Mouse (Mus musculus) ZHBTc4 (cell line): ENCODE measurements around the gene Golim4.
"Not testable (repeated sequence)": the region's sequence is repeated elsewhere in the genome, so short reads cannot be mapped to it uniquely, and the experiment has no call there.

ENCODE experiments used
- DNase-seq: peaks from one replicate; pipeline ENCODE4 v3.0.0-alpha.2; 2011; ENCODE audit warnings: low read depth, low spot score

Golim4 gene

GRCm38 (mm10) chr3:75956551-75957302 is at the start of gene Golim4:
Gene Golim4 (minus strand): TSS chr3:75956949.
- DNase-seq: peak; percentile 91

DNA sequence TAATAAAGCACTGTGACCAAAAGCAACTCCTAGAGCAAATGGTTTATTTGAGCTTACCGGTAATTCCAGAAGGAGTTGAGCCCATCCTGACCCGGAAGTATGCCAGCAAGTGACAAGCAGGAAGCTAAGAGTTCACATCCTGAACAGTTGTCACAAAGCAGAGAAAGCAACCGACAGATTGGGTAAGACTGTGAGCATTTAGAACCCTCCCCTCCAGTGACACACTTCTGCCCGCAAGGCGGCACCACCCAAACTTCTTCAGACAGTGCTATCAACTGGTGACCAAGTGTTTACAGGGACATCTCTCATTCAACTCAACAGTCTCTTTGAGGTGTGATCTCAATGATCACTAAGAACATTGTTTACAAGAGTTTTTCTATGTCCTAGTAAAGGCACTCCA is 48.9 kb upstream of the Golim4 start:
- no peak for DNase-seq

DNA sequence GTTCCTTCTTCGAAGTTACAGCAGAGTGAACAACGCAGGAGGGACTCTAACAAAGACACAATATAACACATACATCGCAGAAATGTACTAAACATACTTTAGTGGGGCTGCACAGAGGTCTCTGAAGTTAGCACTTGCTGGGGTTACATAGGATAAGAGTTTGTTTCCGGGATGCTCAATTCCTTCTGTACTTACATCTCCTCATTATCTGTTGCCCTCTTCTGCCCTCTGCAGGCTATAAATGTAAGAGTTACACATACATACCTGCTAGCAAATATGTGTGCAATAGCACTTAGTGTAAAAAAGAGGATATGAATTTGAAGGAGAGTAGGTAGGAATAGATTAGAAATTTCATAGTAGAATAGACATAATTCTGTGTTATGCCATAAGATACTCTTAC is 44.4 kb upstream of the Golim4 start:
- peak; percentile 42 for DNase-seq

- no peak for DNase-seq
Observed at GRCm38 (mm10) chr3:76000481-76000880, 43.7 kb upstream of the Golim4 start.

DNA sequence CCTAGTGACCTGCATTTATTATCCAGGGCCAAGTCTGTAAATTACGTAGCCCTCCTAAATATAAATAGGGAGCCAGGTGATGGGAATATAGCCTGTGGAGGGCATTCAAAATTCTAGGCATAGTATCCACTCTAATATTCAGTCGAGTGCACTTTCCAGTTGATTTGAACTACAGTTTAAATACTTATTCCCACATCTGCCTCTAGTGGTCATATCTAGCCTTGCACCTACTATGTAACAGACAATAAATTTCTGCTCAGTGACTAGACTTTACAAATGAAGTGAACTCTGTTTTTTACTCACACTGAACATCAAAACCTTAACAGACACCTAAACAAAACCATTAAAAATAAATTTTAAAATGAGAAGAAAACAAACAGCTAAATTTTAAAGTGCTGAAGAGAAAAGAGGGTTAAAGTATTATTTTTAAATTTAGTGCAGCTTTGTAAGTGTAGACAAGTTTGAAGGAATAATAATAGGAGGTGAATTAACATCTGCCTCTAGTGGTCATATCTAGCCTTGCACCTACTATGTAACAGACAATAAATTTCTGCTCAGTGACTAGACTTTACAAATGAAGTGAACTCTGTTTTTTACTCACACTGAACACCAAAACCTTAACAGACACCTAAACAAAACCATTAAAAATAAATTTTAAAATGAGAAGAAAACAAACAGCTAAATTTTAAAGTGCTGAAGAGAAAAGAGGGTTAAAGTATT is 24.4 kb upstream of the Golim4 start:
- not testable (repeated sequence) for DNase-seq

DNA sequence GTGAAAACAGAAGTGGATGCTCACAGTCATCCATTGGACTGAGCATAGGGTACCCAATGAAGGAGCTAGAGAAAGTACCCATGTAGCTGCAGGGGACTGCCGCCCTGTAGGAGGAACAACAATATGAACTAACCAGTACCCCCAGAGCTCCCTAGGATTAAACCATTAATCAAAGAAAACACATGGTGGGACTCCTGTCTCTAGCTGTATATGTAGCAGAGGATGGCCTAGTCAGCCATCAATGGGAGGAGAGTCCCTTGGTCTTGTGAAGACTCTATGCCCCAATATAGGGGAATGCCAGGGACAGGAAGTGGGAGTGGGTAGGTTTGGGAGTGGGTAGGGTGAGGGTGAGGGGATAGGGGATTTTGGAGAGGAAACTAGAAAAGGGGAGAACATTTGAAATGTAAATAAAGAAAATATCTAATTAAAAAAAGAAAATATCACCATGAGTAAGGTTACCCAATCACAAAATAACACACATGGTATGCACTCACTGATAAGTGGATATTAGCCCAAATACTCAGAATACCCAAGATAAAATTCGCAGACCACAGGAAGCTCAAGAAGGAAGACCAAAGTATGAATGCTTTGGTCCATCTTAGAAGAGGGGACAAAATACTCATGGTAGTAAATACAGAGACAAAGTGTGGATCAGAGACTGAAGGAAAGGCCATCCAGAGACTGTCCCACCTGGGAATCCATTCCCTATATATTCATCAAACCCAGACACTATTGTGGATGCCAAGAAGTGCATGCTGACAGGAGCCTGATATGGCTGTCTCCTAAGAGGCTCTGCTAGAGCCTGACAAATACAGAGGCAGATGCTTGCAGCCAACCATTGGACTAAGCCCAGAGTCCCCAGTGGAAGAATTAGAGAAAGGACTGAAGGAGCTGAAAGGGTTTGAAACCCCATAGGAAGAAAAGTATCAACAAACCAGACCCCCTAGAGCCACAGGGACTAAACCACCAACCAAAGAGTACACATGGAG is 6.3 kb upstream of the Golim4 start:
- DNase-seq: not testable (repeated sequence)

DNA sequence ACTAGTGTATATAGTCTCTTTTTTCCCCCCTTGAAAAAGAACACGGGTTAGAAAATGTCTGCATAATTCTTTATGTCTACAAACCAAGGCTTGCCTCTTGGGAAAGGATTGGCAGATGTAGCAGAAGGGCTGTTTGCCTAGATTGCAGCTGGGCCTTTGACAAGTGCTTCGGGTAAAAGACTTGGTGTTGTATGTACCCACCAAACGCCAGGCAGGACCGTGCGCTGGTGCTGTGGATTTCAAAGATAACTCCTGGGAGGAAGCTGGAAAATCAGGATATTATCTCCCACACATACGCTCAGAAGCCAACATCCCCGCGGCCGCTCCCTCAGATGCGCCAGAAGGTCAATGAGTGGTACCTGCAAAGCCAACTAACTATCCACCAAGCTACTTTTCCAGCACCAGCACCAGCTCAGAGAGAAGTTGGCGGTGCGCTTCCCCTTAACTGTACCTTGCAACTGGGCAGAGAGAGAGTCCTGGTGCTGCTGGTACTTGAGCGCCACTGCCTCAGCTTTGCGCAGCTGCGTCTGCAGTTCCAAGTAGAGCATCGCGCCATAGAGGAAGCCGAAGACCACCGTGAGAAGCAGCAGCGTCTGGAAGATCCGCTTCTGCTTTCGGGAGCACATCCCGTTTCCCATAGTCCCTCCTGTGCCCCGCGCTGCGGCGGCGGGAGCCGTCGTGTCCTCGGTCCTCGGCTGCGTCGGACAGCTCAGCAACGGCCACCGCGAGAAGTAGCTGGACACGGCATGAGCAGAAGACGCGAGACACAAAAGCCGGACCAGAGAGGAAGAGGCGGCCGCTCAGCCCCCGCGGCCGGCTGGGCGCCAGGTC is 873 bp downstream of the Golim4 start:
- DNase-seq: peak; percentile 56

DNA sequence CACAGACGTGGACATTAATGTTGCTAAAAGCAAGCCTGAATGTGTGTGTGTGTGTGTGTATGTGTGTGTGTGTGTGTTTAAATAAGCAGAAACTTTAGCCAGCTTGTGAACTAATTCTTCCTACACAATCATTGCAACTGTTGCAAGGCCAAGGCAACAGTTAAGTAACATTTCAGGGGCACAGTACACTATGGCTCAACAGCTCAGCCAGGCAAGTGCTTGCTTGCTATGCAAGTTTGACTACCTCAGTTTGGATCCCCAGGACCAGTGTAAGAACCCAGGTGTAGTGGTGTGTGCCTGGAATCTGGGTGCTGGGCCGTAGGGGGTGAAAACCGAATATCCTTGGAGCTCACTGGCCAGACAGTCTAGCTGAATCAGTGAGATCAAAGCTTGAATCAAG is 2.6 kb downstream of the Golim4 start:
- DNase-seq: no peak

DNA sequence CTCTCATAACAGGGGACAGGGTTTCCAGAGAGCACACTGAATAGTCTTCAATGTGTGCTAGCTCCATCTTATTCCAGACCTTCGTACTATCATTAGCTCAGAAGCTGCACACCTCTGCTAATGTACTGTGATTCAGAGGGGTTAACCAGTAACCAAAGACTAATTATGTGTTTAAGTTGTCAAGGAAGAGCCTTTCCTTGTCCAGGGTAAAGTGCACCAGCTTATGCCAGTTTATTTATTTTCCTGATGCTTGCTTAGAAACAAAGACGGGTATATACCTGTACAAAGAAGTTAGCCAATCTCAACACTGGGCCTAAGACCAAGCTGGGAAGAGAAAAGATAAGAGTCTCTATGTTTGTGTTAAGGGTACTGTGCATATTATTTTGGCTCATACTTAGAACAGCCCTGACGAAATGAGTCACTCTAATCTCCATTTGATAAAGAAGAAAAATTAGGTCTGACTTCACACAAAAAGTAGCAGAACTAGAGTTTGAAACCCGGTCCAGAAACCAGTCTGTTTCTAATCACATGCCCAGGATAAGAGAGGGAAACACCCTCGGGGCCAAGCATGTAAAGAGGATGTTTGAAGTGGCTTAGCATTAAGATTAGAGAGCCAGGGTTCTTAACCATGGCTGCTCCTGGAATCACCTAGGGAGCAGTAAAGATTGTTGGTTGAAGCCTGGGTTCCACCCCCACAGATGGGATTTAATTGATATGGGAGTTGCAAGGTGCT is 4.3 kb downstream of the Golim4 start:
- no peak for DNase-seq

DNA sequence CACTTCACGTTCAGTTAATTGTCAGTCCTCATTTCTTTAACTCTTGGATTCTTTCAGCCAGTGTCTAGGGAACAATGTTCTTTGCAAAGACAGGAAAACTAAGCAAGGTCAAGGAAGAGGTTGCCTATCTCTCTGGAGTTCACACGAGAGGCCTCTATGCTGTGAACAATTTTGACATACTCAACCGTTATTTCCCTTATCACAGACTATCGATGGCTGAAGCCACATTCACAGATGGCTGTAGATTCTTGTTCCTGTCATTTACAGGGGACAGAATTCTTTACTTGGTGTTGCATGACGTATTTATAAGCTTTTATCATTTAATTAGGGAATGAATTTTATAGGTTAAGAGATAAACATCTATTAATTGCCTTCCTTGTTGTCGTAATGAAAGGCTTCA is 5.9 kb downstream of the Golim4 start:
- no peak for DNase-seq

DNA sequence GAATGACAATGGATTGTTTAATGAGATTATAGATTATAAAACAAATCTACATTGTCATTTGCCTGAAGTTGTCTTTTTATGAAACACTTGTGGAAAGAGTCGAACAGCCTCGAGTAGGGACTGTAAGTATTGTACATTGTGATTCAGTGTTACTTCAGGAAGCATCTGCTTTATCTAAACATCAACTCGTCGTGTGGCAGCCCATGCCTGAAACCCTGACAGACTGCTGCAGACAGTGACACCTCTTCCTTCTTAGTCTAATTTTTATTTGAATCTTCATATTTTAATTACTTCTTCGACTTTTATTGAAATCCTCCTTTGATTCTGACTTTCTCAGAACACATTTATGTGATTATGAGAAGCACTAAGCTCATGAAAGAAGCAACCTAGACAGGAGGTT is 7.4 kb downstream of the Golim4 start:
- no peak for DNase-seq

DNA sequence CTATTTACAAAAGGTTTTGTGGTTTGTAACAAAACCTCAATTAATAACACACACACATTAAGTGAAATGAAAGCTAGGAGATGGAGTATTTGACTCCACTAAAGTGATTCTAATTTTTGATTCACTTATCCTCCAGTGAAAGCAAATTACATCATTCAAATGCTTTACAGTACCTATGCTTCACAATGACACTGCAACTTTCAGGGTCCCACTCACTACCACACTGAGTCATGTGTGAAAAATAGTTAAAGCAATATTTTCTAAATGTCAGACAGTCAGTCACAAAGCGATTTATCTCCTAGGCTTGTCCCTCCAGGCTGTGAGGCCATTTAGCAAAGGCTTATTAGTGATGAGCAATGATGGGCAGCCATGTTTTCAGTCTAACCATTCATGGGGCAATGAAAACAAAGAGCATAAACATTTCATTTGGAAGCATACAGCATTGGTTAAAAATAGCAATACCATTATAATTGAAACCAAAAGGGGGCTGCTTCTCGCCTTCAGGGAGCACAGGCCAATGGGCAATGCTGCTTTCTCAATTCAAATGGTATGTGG is 8.1 kb downstream of the Golim4 start:
- no peak for DNase-seq

DNA sequence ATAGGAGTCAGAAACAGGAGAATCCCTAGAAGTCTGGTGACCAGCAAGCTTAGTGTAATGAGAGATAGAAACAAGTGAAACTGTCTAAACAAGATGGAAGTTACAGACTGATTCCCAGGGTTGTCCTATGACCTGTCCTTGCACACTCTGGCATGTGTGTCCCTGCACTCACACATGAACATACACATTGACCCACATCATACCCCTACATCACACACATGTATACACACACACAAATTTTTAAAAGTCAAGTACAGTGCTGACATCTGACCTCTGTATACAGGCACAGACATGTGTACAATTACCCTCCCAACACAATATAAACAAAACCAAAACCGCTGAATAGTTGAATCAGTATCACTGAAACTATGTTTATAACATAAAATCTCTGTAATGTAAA is 8.7 kb downstream of the Golim4 start:
- no peak for DNase-seq

DNA sequence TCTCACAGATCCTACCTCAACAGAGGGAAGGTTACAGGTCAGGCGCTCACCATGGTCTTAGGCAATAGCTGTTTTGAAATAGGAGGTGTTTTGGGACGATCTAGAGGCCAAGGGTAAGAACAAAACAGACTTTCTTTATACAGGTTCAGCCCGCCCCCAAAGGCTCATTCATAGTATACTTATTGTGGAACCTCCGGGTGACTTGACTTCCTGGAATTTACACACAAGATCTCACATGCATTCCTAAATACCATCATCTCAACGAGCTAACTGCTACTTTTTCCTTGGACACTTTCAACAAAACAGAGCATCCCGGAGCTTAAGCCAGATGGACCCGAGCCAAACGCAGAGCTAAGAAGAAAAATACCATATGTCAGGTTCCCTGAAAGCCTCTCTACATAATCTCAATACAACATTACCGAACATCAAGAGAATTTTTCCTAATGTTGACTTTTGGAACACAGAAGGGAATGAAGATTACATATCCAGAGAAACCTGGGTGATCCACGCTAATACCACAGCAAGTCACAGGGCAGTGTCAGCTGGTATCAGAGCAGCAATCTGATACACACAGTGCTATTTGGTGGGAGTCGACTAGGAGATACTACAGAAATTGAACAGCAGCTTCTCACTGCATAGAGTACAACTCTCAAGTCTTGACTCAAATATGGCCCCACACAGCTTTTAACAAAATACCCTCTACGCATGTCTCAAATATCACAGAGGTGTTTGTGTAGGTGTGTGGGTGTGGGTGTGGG is 14.3 kb downstream of the Golim4 start:
- DNase-seq: no peak

DNA sequence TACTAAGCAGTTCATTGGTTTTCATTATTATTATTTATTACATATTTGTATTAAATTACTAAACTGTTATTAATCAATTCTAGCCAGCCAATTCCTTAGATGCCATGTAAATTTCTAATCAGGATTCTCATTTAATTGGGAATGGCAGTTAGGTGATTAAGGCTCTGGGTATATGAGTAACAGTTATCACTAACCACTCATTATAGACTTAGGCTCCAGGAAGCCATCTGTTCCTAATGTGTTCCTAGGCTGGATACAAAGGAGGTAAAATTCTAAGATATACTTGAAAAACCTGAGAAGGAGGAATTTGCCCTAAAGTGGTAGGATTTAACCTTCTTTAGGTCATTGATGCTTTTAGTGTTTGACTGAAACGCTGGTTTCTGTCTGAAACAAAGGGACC is 14.9 kb downstream of the Golim4 start:
- no peak for DNase-seq

DNA sequence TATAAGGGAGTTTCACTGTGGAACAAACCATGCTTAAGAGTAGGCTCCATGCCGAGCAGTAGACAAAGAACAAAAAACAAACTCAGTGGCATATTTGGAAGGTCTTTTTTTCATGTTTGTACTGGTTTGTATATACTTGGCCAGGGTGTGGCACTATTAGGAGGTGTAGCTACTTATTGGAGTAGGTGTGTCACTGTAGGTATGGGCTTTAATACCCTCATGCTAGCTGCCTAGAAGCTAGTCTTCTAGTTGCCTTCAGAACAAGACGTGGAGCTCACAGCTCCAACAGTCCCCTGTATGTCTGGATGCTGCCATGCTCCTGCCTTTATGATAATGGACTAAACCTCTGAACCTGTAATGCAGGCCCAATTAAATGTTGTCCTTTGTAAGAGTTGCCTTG is 20.6 kb downstream of the Golim4 start:
- DNase-seq: no peak

DNA sequence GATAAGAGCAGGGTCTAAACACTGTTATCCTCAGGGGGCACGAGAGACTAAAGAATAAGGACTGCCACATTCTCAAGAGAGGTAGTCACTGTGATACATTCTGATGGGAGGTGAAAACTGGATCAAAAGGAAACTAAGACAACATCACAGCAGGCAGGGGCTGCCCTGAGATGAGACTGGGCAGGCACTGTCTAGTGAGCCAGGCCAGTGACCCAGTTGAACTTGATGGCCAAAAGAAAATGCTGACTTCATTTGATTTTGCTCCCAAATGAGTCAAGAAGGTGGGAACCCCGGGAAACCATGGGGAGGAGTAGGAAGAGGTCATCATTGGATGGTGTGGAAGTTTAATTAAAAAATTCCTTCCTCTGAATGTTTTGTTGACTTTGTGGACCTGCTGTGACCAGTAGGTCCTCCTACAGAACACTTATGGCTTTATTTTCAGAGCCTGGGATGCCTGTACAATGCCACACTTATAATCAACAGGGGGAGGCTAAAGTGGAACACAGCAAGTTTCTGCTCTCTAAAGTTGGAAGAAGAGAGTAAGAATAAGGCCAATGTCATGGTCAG is 26.0 kb downstream of the Golim4 start:
- DNase-seq: no peak

DNA sequence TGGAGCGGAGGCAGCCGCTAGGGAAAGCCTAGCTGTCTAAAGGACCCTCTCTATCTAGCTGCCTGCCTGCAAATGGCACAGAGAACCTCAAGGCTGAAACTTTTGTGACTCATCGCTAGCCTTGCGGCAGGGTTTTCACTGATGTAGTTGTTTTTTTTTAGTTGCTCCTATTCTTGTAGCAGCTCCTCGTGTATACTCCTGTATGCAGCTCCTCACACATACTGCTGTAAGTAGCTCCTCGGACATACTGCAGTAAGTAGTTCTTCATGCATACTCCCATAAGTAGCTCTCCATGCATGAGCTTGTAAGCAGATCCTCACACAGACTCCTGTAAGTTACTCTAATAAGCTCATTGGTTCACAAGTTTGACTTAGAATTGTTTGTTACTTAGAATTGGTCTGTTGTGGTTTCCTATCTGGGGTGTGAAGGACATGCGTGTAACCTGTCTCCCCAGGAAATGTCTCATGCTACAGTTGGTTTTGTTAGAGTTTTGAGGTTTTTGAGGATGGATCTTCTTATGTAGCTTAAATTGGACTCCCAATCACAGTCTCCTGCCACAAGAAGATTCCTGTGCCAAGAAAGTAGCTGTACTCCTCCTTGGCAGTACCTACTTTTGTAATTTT is 26.7 kb downstream of the Golim4 start:
- DNase-seq: no peak

GRCm38 (mm10) chr3:75926327-75926726 is 30.4 kb downstream of the Golim4 start:
- no peak for DNase-seq
